Mouse (Mus musculus): Measurements from ENCODE around the gene Olfr586.

Olfr586 gene

DNA sequence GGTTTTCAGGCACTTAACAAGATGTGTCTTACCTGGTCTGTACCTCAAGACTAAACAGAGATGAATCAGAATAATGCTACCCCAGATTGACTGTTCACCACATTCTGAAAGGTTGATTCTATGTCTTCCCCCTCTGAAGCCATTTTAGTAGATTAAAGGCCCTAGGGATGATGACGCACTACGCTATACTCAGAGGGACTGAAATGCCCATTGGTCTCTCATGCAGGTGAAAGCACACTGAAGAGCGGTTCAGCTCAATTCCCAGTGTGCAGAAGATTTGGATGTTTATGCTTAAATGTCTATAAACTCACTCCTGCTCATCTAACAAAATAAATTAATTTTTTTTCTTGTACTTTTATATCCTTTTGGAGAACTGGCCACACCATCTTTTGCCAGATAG, at the start of gene Olfr586:
Gene Olfr586 (minus strand): TSS at position 101 of the 400 bp plus-strand sequence.
- DNase-seq: no peak

- DNase-seq: peak; percentile 76 to 82
Observed at GRCm38 (mm10) chr7:103169697-103170096, 44.3 kb upstream of the Olfr586 start.

- no peak for DNase-seq
Observed at GRCm38 (mm10) chr7:103156256-103156655, 30.8 kb upstream of the Olfr586 start, which contains the start of gene Olfr589. Olfr589 (minus strand) TSS chr7:103156356.

- DNase-seq: no peak
Observed at GRCm38 (mm10) chr7:103140579-103140978, 15.1 kb upstream of the Olfr586 start, which contains the start of gene Olfr588-ps1. Olfr588-ps1 (plus strand) TSS chr7:103140879.

GRCm38 (mm10) chr7:103119406-103119805, 6.0 kb downstream of the Olfr586 start:
- DNase-seq: peak in 1 of 2 experiments; percentile 1

DNA sequence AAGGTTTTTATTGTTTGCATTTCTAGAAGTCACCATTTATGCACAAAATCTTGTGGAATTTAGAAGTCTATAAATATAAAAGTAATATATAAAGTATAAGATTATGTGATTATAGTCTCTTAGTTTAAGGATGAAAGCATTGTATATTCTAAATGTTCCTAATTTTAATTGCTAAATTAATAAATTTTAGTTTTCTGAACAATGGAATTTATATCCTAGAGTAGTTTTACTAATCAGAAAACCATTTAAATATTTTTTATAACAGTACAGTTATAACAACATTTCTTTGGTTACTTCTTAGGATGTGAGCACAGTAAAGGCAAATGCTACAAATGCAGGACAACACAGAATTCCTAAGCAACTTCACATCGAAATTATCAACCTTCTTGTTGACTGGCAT, 28.0 kb downstream of the Olfr586 start, which contains the start of gene Olfr585:
Gene Olfr585 (plus strand): TSS at position 301 of the 400 bp plus-strand sequence.
- DNase-seq: no peak

DNA sequence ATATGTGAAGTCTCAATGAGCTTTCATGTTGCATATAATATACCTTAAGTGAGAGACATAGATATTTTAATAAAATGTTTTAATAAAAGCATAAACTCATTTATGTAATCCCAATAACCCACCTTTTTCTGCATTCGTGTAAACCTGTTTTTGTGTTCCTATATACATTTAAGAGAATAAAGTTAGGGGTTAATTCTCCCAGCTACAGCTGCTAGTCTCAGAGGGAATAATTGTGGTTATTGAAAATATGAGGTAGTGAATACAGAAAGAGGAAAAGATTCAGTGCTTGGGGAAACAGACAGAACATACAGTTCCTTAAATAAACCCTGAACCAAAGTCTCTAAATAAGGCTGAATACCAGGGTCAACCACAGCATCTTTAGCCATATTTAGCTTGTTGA, 43.9 kb downstream of the Olfr586 start, which contains the start of gene Olfr584:
Gene Olfr584 (plus strand): TSS at position 301 of the 400 bp plus-strand sequence.
- DNase-seq: no peak

Data from cerebellum, postnatal 10 days (tissue).